Mouse (Mus musculus): ENCODE data around the gene Ms4a4d.

Ms4a4d gene

DNA sequence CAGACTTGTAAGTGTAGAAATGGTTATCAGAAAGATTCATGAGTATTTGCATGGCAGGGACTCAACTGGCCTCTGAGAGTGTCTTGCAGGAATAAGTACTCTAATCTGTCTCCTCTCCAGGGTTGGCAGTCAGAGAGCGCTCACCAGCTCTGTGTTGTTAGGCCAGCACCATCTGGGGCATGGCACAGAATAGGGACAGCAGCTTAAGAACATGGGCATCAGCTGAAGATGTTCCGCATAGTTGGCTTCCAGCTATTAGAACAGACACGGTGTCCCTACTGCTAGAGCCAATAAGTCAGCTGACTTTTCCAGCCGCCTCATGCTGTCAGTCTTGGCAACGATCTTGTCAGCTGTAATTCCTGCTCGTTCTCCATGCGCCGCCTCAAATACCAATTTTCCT is 38.4 kb downstream of the Ms4a4d start:
- DNase-seq (ENCODE audit: low spot score in 2 of 2), result no peak

DNA sequence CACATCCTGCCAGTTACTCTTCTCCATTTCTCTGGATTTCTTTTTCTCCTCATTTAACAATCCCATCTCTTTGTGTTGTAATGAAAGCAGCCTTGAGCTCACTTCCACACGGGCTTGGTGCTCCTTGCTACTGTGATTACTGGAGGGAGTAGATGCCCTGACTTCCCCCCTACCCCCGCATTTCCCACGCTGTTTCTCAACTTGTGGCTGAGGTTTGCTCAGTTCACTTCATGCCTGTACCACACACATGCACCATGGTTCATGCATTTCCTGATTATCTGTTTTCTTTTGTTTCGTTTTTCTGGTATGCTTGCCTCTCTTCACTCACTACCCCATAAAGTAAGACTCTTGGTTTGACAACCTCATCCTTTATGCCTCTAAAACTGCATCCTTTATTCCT is 52.6 kb downstream of the Ms4a4d start:
- no peak for DNase-seq (ENCODE audit: low spot score in 2 of 2)

GRCm38 (mm10) chr19:11589891-11590449 is 53.4 kb downstream of the Ms4a4d start:
- no peak for DNase-seq (ENCODE audit: low spot score in 2 of 2)

DNA sequence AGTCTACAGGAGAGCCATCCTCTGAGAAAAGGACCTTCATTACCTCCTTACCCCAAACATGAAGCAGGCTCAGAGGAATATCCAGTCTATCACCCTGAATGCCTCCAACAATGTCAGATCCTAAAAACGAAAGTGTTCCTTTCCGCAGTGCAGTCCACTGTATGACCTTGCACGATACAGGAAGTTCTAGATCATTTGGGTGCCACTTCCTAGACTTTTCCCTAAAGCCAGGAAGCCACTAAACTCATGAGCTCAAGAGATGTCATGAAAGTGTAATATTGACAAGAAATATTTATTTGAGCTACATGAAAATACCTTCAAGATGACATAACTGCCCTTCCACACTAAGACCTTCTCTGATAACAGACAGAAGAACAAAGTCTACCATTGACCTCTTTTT is 64.7 kb downstream of the Ms4a4d start:
- DNase-seq (ENCODE audit: low spot score in 2 of 2), result no peak

GRCm38 (mm10) chr19:11602026-11602425 is 65.4 kb downstream of the Ms4a4d start:
- DNase-seq (ENCODE audit: low spot score in 2 of 2), result peak in 1 of 2 experiments; percentile 15

DNA sequence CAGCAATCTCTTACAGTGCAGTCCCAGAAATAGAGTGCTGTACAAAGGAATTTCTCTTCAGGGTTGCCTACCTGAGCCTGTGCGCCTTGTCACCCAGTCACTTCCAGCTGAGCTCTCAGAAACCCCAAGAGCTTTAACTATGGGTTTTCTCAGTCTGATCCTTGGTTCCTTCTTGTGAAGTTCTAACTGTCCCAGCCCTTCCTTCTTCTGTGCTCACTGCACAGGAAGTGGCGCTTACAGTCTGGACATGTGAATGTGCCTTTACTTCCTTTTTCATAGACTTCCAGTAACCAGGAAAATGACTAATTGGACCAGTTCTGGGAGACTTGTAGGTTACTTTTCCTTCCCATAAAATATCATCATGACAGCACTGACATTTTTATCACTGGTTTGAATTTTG is 68.0 kb downstream of the Ms4a4d start, which contains the start of gene Ms4a6d:
Gene Ms4a6d, minus strand, starts transcription at position 247 of the 400 bp plus-strand sequence.
- DNase-seq (ENCODE audit: low spot score in 2 of 2), result no peak

Data from spleen, postnatal 14 days (tissue).